Mouse (Mus musculus) liver, embryonic 14.5 days (tissue): ENCODE results near the gene Gdf5. TPM values are rescaled to one million over a fixed set of nuclear protein-coding genes. Genes with fewer than 3 reads are reported as not detected.
A peak's percentile ranks its signal among the peaks of the same experiment; 100 is the strongest.

ENCODE experiments used
- ATAC-seq: fragments of 200-750 bp; cut with Nextera tagmentation; 2 replicates; pipeline ENCODE4 v1.8.0; 2017; ENCODE audit warnings: moderate number of reproducible peaks, mild to moderate bottlenecking, moderate library complexity; ENCODE audit not compliant: insufficient read depth
- DNase-seq, 3 experiments: peaks; one replicate each; pipeline ENCODE4 v3.0.0-alpha.2; 2012 to 2013; ENCODE audit warnings: low read depth in 3 of 3, low spot score in 3 of 3
- H3K27ac ChIP-seq: fragments of 300-500 bp; sonication (generic); 2 replicates; pipeline ENCODE4 v1.5.1; 2014; ENCODE audit warnings: moderate library complexity, mild to moderate bottlenecking, control low read depth, inconsistent platforms
- H3K27me3 ChIP-seq: fragments of 300-500 bp; sonication (generic); 2 replicates; pipeline ENCODE4 v1.6.1; 2014; ENCODE audit warnings: mild to moderate bottlenecking, low read length, moderate library complexity; ENCODE audit not compliant: control insufficient read depth, insufficient read depth
- H3K36me3 ChIP-seq: fragments of 300-500 bp; sonication (generic); replicated peaks from 2 replicates; pipeline ENCODE4 v1.6.1; 2014; ENCODE audit warnings: low read depth; ENCODE audit not compliant: control insufficient read depth, insufficient read depth
- H3K4me1 ChIP-seq, 2 experiments: fragments of 200-500 bp in 1 of 2; fragments of 300-500 bp in 1 of 2; sonication (generic) in 1 of 2; replicated peaks; 2 replicates each; pipeline ENCODE4 v1.6.1; 2012 to 2014; ENCODE audit warnings: antibody characterized with exemption in 1 of 2, inconsistent platforms in 1 of 2, low read length in 1 of 2; ENCODE audit not compliant: control insufficient read depth in 2 of 2, insufficient read depth in 2 of 2
- H3K4me2 ChIP-seq: fragments of 300-500 bp; sonication (generic); 2 replicates; pipeline ENCODE4 v1.6.1; 2014; ENCODE audit warnings: low read depth, mild to moderate bottlenecking, control low read depth, moderate library complexity
- H3K4me3 ChIP-seq, 2 experiments: fragments of 200-500 bp in 1 of 2; fragments of 300-500 bp in 1 of 2; sonication (generic) in 1 of 2; 2 replicates each; pipeline ENCODE4 v1.5.1; 2012 to 2014; ENCODE audit warnings: low read depth in 2 of 2, low read length in 2 of 2, mild to moderate bottlenecking in 2 of 2, control low read depth in 1 of 2, inconsistent platforms in 1 of 2, moderate library complexity in 1 of 2; ENCODE audit not compliant: insufficient read depth in 1 of 2
- H3K9ac ChIP-seq: fragments of 300-500 bp; sonication (generic); replicated peaks from 2 replicates; pipeline ENCODE4 v1.6.1; 2014; ENCODE audit warnings: mild to moderate bottlenecking, control low read depth, moderate library complexity
- H3K9me3 ChIP-seq: fragments of 300-500 bp; sonication (generic); 2 replicates; pipeline ENCODE4 v1.6.1; 2016; ENCODE audit warnings: low read length, mixed read lengths; ENCODE audit not compliant: control insufficient read depth
- CTCF ChIP-seq: IDR thresholded peaks from 2 replicates; pipeline ENCODE4 v1.5.1; 2016; ENCODE audit warnings: antibody characterized with exemption, low read depth, control low read depth
- EP300 ChIP-seq: IDR thresholded peaks from 2 replicates; pipeline ENCODE4 v1.6.1; 2016; ENCODE audit warnings: antibody characterized with exemption, low read depth
- WGBS: fragments of 180-500 bp; shearing (Covaris S2); extraction: QIAGEN DNeasy Blood & Tissue Kit; methylation state at CpG from one replicate; pipeline ENCODE4 v1.1.7; 2014; ENCODE audit not compliant: insufficient replicate concordance; 5-methylcytosine and 5-hydroxymethylcytosine counted together
- polyA plus RNA-seq, 2 experiments: library from polyadenylated mRNA; depleted of rRNA in 1 of 2; stranded (reverse) in 1 of 2; unstranded in 1 of 2; fragments of >200 nt; fragmentation: Nextera tagmentation in 1 of 2; extraction: Ambion mirVana in 1 of 2; gene quantifications; 2 replicates each; pipeline versions ENCODE4 v1.2.1 to v1.2.3; 2012 to 2014

Gene Gdf5
- polyA plus RNA-seq (2012; rRNA removed) (0.02 and 0.09 TPM in 2 replicates), polyA plus RNA-seq (2014; fragmentation: Nextera tagmentation; extraction: Ambion mirVana) (not detected in 2 replicates)

GRCm38 (mm10) chr2:155945124-155945523 is at the start of gene Gdf5:
Gene Gdf5, minus strand, starts transcription at chr2:155945367.
- DNase-seq = no peak
- TF ChIP-seq CTCF (no peak), EP300 (no peak)
- 74% methylated on average over 13 of the region's 13 CpGs for WGBS
- Histone ChIP-seq H3K9me3 (no peaks in the 10 kb centered on the region), H3K9ac (no peak within 1 kb of the TSS), H3K4me1 (peaks cover 7 to 19% of the 10 kb centered on the region in 2 experiments; a peak in 3 of 4 replicates), H3K27me3 (no peaks in the 10 kb centered on the region), H3K4me2 (no peak within 1 kb of the TSS), H3K36me3 (no peaks in the 10 kb centered on the region), H3K27ac (no peak within 1 kb of the TSS), H3K4me3 (no peak within 1 kb of the TSS)
- no peak for ATAC-seq

DNA sequence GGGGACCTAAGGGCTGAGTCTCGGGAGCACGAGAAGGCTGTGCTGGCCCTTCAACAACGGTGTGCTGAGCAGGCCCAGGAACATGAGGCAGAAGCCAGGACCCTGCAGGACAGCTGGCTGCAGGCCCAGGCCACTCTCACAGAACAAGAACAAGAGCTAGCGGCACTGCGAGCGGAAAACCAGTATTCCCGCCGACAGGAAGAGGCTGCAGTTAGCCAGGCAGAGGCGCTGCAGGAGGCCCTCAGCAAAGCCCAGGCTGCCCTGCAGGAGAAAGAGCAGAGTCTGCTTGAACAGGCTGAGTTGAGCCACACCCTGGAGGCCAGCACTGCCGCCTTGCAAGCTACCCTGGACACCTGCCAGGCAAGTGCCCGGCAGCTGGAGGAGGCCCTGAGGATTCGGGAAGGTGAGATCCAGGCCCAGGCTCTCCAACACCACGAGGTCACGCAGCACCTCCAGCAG is 46.7 kb upstream of the Gdf5 start:
- peak overlapping the region; percentile 52 to 62 for H3K4me3 ChIP-seq
- H3K9ac ChIP-seq = peak overlapping the region; percentile 53
- H3K36me3 ChIP-seq = peaks cover 50% of the 10 kb centered on the region
- H3K27ac ChIP-seq = 0 out of 2 replicates have a peak overlapping the region, but pooled peaks have one; percentile 1
- peak overlapping the region; percentile 82 for H3K4me2 ChIP-seq
- WGBS = 73% methylated on average over 14 of the region's 14 CpGs
- H3K27me3 ChIP-seq = no peaks in the 10 kb centered on the region
- DNase-seq (peak in 2 of 3 experiments; percentile 19 to 23), ATAC-seq (no peak)
- peaks cover 31 to 42% of the 10 kb centered on the region in 2 experiments for H3K4me1 ChIP-seq
- TF ChIP-seq CTCF = peak; percentile 26; the same call in 1 of the 2 replicates
- TF ChIP-seq EP300 = no peak
- no peaks in the 10 kb centered on the region for H3K9me3 ChIP-seq

DNA sequence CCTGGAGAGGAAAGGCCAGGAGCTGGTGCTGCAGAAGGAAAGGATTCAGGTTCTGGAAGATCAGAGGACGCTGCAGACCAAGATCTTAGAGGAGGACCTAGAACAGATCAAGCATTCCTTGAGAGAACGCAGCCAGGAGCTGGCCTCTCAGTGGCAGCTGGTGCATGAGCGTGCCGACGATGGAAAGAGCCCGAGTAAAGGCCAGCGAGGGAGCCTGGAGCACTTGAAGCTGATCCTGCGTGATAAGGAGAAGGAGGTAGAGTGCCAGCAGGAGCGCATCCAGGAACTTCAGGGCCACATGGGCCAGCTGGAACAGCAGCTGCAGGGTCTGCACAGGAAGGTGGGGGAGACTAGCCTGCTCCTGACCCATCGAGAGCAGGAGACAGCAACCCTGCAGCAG is 46.0 kb upstream of the Gdf5 start:
- Histone ChIP-seq H3K4me2 (peak overlapping the region; percentile 82), H3K27ac (no peak overlapping the region), H3K9me3 (no peaks in the 10 kb centered on the region), H3K27me3 (no peaks in the 10 kb centered on the region), H3K9ac (peak overlapping the region; percentile 92), H3K4me3 (peak overlapping the region; percentile 9 to 62; a peak in 3 of 4 replicates), H3K4me1 (peaks cover 31 to 42% of the 10 kb centered on the region in 2 experiments), H3K36me3 (peaks cover 50% of the 10 kb centered on the region)
- WGBS = 85% methylated on average over 10 of the region's 10 CpGs
- no peak for ATAC-seq
- TF ChIP-seq CTCF (no peak), EP300 (no peak)
- no peak for DNase-seq

- peak; percentile 89 for TF ChIP-seq EP300
- TF ChIP-seq CTCF = peak; percentile 64
- Histone ChIP-seq H3K9ac (peak overlapping the region; percentile 92), H3K36me3 (peaks cover 44% of the 10 kb centered on the region), H3K4me3 (peak overlapping the region; percentile 62 to 73), H3K9me3 (no peaks in the 10 kb centered on the region), H3K4me2 (peak overlapping the region; percentile 82), H3K4me1 (peaks cover 31 to 42% of the 10 kb centered on the region in 2 experiments), H3K27me3 (no peaks in the 10 kb centered on the region), H3K27ac (peak overlapping the region; percentile 95)
- WGBS = 6% methylated on average over 4 of the region's 4 CpGs
- DNase-seq (peak; percentile 79 to 83 (median 82)), ATAC-seq (peak; percentile 95)
These were observed 43.9 kb upstream of the Gdf5 start for GRCm38 (mm10) chr2:155989085-155989484.

DNA sequence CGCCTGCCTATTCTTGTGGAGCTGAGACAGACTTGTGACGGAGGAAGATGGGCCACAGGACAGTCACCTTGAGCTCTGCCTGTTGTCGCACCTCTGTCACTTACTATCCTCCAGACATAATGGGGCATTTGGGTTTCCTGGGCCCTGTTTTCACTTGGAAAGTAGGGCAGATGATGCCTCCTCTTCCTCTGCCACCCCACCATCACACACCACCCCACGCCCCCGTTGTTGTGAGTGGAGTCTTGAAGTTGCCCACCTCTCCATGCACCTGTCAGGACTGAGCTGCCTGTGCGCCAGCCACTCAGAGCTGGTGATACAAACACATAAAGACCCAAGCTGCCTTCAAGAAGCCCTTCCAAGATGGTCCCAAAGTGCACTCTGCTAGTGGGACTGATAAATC is 42.0 kb upstream of the Gdf5 start:
- DNase-seq (no peak), ATAC-seq (no peak)
- Histone ChIP-seq H3K4me1 (peaks cover 31 to 40% of the 10 kb centered on the region in 2 experiments), H3K36me3 (peaks cover 44% of the 10 kb centered on the region), H3K4me3 (no peak overlapping the region), H3K9me3 (no peaks in the 10 kb centered on the region), H3K27me3 (no peaks in the 10 kb centered on the region), H3K9ac (no peak overlapping the region; the same call in none of the 2 replicates), H3K4me2 (peak overlapping the region; percentile 82), H3K27ac (peak overlapping the region; percentile 95)
- WGBS = 95% methylated on average over 6 of the region's 6 CpGs
- TF ChIP-seq CTCF (no peak), EP300 (no peak)
